Mouse (Mus musculus): ENCODE results near the gene Bard1. TPM values are rescaled to one million over a fixed set of nuclear protein-coding genes. Genes with fewer than 3 reads are reported as not detected.

The Bard1 gene
- polyA plus RNA-seq, 1 experiment = 6.2 TPM

GRCm38 (mm10) chr1:71004177-71004576 is 98.8 kb downstream of the Bard1 start:
- Histone ChIP-seq H3K4me1 (ENCODE audit: control insufficient read depth, insufficient read depth, low read length) (peaks cover 9% of the 10 kb centered on the region), H3K4me3 (ENCODE audit: insufficient read depth, low read length) (no peak overlapping the region), H3K27ac (ENCODE audit: insufficient read depth, low read length) (peak overlapping the region; percentile 88; the same call in 1 of the 2 replicates)
- TF ChIP-seq POLR2A (IDR thresholded peaks at IDR 0.05; ENCODE audit: low read depth, low read length) (no peak), CTCF (IDR thresholded peaks at IDR 0.05; ENCODE audit: borderline replicate concordance, insufficient read depth, low read length) (no peak)

GRCm38 (mm10) chr1:71003741-71004140 is 99.2 kb downstream of the Bard1 start:
- peaks cover 9% of the 10 kb centered on the region for H3K4me1 ChIP-seq (ENCODE audit: control insufficient read depth, insufficient read depth, low read length)
- no peak for TF ChIP-seq CTCF (IDR thresholded peaks at IDR 0.05; ENCODE audit: borderline replicate concordance, insufficient read depth, low read length)
- no peak for TF ChIP-seq POLR2A (IDR thresholded peaks at IDR 0.05; ENCODE audit: low read depth, low read length)
- no peak overlapping the region for H3K4me3 ChIP-seq (ENCODE audit: insufficient read depth, low read length)
- peak overlapping the region; percentile 86 for H3K27ac ChIP-seq (ENCODE audit: insufficient read depth, low read length)

DNA sequence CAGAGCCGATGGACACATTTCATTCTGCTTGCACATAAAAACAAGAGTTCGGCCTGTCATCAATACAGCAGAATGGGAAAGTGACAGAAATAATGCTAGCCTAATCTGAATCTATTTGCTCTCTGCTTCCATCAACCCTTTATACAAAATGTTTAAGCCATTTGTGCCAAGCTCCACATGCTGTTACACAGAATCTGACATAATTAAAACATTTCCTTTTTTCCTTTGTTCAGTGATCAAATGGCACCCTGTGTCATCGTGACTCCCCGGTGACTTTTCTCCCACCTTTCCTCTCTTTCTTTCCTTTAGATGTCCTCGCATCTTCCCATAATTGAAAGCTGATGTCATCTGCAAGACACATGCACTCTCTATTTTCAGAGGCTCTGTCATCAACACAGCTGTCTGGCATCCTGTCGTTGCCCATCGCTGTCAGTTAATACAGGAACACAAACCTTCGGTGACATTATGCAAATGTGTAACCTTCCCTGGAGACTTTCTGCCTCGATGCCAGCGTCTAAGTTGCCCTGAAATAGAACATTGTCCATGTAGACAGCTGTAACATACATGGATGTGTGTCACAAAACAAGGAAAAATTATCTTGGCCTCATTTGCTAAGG is 105.5 kb downstream of the Bard1 start:
- TF ChIP-seq POLR2A (IDR thresholded peaks at IDR 0.05; ENCODE audit: low read depth, low read length) (no peak), CTCF (IDR thresholded peaks at IDR 0.05; ENCODE audit: borderline replicate concordance, insufficient read depth, low read length) (no peak)
- Histone ChIP-seq H3K4me3 (ENCODE audit: insufficient read depth, low read length) (no peak overlapping the region), H3K4me1 (ENCODE audit: control insufficient read depth, insufficient read depth, low read length) (no peaks in the 10 kb centered on the region; the same call in 1 of the 2 replicates), H3K27ac (ENCODE audit: insufficient read depth, low read length) (no peak overlapping the region)

DNA sequence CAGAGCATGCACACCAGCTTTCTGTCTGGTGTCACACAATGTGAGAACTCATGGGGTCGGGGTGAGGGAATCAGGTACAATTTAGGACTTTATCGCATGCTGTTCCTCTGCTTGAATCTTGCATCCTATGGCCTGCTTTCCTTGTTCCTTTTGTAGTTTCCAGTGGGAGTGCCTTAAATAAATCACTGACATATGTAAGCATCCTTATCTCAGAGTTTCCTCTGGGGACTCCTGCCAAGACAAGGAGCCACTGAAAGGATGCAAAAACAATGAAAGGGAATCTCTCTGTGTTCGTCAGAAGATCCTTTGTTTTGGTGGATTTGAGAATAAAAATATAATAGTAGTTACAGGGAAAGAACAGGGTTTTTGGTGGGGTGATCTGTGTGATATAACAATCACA is 106.2 kb downstream of the Bard1 start:
- Histone ChIP-seq H3K4me1 (ENCODE audit: control insufficient read depth, insufficient read depth, low read length) (no peaks in the 10 kb centered on the region; the same call in 1 of the 2 replicates), H3K27ac (ENCODE audit: insufficient read depth, low read length) (no peak overlapping the region), H3K4me3 (ENCODE audit: insufficient read depth, low read length) (no peak overlapping the region)
- no peak for TF ChIP-seq CTCF (IDR thresholded peaks at IDR 0.05; ENCODE audit: borderline replicate concordance, insufficient read depth, low read length)
- TF ChIP-seq POLR2A (IDR thresholded peaks at IDR 0.05; ENCODE audit: low read depth, low read length) = no peak
